Mouse (Mus musculus) neural tube, embryonic 15.5 days (tissue): ENCODE results near the gene Tchh. TPM values are rescaled to one million over a fixed set of nuclear protein-coding genes. Genes with fewer than 3 reads are reported as not detected.
"Not testable (repeated sequence)": the region's sequence is repeated elsewhere in the genome, so short reads cannot be mapped to it uniquely, and the experiment has no call there.

Source experiments
- ATAC-seq: fragments of 200-750 bp; cut with Nextera tagmentation; 2 replicates; pipeline ENCODE4 v1.8.0; 2017; ENCODE audit warnings: mild to moderate bottlenecking, moderate TSS enrichment, moderate library complexity; ENCODE audit not compliant: low FRiP score
- H3K27ac ChIP-seq: fragments of 300-500 bp; sonication (generic); replicated peaks from 2 replicates; pipeline ENCODE4 v1.5.1; 2015; ENCODE audit warnings: mild to moderate bottlenecking, inconsistent platforms
- H3K27me3 ChIP-seq: fragments of 300-500 bp; sonication (generic); replicated peaks from 2 replicates; pipeline ENCODE4 v1.6.1; 2015; ENCODE audit warnings: inconsistent platforms
- H3K36me3 ChIP-seq: fragments of 300-500 bp; sonication (generic); 2 replicates; pipeline ENCODE4 v1.6.1; 2015; ENCODE audit warnings: inconsistent platforms
- H3K4me1 ChIP-seq: fragments of 300-500 bp; sonication (generic); 2 replicates; pipeline ENCODE4 v1.6.1; 2015; ENCODE audit warnings: inconsistent platforms
- H3K4me2 ChIP-seq: fragments of 300-500 bp; sonication (generic); 2 replicates; pipeline ENCODE4 v1.6.1; 2015; ENCODE audit warnings: inconsistent platforms, mild to moderate bottlenecking, moderate library complexity
- H3K4me3 ChIP-seq: fragments of 300-500 bp; sonication (generic); replicated peaks from 2 replicates; pipeline ENCODE4 v1.5.1; 2015; ENCODE audit warnings: mild to moderate bottlenecking, inconsistent platforms
- H3K9ac ChIP-seq: fragments of 300-500 bp; sonication (generic); replicated peaks from 2 replicates; pipeline ENCODE4 v1.6.1; 2015; ENCODE audit warnings: mild to moderate bottlenecking, inconsistent platforms
- H3K9me3 ChIP-seq: fragments of 300-500 bp; sonication (generic); replicated peaks from 2 replicates; pipeline ENCODE4 v1.6.1; 2016; ENCODE audit warnings: inconsistent platforms
- WGBS: fragments of 180-500 bp; shearing (Covaris S2); methylation state at CpG from one replicate; pipeline ENCODE4 v1.1.7; 2015; ENCODE audit warnings: mixed read lengths; 5-methylcytosine and 5-hydroxymethylcytosine counted together
- polyA plus RNA-seq: library from polyadenylated mRNA; unstranded; fragments of >200 nt; fragmentation: Nextera tagmentation; extraction: Ambion mirVana; gene quantifications from 2 replicates; pipeline ENCODE4 v1.2.1, GENCODE M21; 2015

The Tchh gene
- polyA plus RNA-seq, 1 experiment from 2014 or later: 1.3 TPM

DNA sequence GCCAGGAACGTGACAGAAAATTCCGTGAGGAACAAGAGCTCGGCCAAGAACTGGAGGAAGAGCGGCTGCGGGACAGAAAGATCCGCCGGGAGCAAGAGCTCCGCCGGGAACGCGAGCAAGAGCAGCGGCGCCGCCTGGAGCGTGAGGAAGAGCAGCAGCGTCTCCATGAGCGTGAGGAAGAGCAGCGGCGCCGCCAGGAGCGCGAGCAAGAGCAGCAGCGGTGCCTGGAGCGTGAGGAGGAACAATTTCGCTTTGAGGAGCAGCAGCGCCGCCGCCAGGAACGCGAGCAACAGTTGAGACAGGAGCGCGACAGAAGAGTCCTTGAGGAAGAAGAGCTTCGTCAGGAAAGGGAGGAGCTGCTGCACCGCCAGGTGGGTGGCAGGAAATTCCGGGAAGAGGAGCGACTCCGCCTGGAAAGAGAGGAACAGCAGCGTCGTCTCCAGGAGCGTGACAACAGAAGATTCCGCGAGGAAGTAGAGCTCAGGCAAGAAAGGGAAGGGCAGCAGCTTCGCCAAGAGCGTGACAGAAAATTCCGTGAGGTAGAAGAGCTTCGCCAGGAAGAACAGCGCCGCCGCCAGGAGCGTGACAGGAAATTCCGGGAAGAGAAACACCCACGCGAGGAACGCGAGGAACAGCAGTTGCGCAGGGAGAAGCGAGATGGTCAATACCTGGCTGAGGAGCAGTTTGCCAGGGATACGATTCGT, 5.2 kb downstream of the Tchh start:
- peak overlapping the region; percentile 97 for H3K4me2 ChIP-seq
- peaks cover 21% of the 10 kb centered on the region for H3K27me3 ChIP-seq
- H3K27ac ChIP-seq: 0 out of 2 replicates have a peak overlapping the region, but pooled peaks have one; percentile 29
- peak; percentile 71 for ATAC-seq
- H3K9me3 ChIP-seq: no peaks in the 10 kb centered on the region
- H3K4me3 ChIP-seq: peak overlapping the region; percentile 66
- peaks cover 44% of the 10 kb centered on the region for H3K4me1 ChIP-seq
- WGBS: under 1% methylated on average over 59 of the region's 59 CpGs
- peak overlapping the region; percentile 31 for H3K9ac ChIP-seq
- no peaks in the 10 kb centered on the region for H3K36me3 ChIP-seq

DNA sequence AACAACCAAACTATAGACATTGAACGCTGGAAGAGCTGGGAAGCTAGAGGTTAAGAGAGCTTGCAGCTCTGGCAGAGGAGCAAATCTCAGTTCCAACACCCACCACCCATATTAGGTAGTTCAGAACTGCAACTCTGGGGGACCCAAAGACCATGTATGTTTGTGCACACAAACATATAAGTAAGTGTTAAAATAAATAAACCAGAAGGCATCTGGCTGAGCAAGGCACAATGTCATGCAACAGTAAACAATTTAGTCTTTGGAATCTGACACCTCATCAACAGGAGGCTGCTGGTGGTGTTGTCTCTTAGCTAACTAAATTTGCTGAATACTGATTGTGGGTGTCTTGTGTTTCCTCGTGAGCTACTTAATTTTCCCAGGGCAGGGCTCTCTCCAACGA, 24.4 kb downstream of the Tchh start:
- Histone ChIP-seq H3K9me3 (no peaks in the 10 kb centered on the region), H3K27ac (no peak overlapping the region), H3K36me3 (no peaks in the 10 kb centered on the region), H3K4me2 (no peak overlapping the region), H3K27me3 (no peaks in the 10 kb centered on the region), H3K4me3 (no peak overlapping the region), H3K4me1 (no peaks in the 10 kb centered on the region), H3K9ac (no peak overlapping the region)
- ATAC-seq: no peak
- 84% methylated on average over 3 of the region's 3 CpGs for WGBS

DNA sequence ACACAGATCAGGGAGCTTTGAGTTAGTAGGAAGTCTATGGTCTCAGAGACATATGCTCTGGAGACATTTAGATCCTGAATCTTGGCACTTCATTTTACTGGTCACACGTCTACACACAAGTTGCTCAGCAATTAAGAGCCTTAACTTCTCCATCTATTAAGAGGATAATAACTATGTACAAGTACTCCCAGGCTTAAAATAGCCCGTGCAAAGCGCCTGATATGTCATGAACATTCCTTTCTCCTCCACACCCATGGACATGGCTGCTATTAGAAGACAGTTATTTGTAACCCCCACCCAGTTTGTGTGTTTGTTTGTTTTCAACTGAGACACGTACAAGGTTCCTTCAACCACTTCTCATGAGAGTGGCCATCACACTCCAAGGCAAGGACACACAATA, 25.0 kb downstream of the Tchh start:
- no peaks in the 10 kb centered on the region for H3K27me3 ChIP-seq
- no peaks in the 10 kb centered on the region for H3K36me3 ChIP-seq
- 90% methylated on average over 4 of the region's 4 CpGs for WGBS
- H3K4me1 ChIP-seq: no peaks in the 10 kb centered on the region
- no peak overlapping the region for H3K9ac ChIP-seq
- H3K4me2 ChIP-seq: no peak overlapping the region
- H3K9me3 ChIP-seq: no peaks in the 10 kb centered on the region
- no peak overlapping the region for H3K4me3 ChIP-seq
- ATAC-seq: no peak
- no peak overlapping the region for H3K27ac ChIP-seq

DNA sequence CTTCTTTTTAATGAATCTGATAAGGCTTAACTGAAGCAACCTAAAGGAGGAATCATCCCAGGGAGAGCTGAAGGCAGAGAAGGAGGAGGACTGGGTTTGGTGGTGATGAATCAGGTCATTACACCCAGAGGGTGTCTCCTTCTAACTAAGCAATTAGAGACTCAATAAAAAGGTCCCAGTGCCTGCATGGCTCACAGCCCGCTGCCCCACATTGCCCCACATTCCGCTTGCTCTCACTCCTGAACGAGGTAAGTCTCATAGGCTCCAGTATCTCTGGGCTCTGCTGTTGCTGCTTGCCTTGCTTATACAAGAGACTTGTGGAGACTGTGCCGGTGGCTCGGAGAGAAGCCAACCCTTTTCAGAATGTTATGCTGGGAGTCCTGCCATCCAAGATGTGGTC, 26.4 kb downstream of the Tchh start, which contains the start of gene Tchhl1:
Gene Tchhl1 (plus strand): TSS at position 194 of the 400 bp plus-strand sequence.
- ATAC-seq: no peak
- Histone ChIP-seq H3K4me1 (no peaks in the 10 kb centered on the region), H3K4me2 (no peak within 1 kb of the TSS), H3K9me3 (no peaks in the 10 kb centered on the region), H3K27me3 (no peaks in the 10 kb centered on the region), H3K36me3 (no peaks in the 10 kb centered on the region), H3K4me3 (no peak within 1 kb of the TSS), H3K27ac (no peak within 1 kb of the TSS), H3K9ac (no peak within 1 kb of the TSS)
- 35% methylated on average over 5 of the region's 5 CpGs for WGBS

- Histone ChIP-seq H3K4me2 (no peak overlapping the region), H3K4me1 (no peaks in the 10 kb centered on the region), H3K9ac (no peak overlapping the region), H3K27ac (no peak overlapping the region), H3K36me3 (no peaks in the 10 kb centered on the region), H3K9me3 (no peaks in the 10 kb centered on the region), H3K4me3 (no peak overlapping the region), H3K27me3 (no peaks in the 10 kb centered on the region)
- ATAC-seq: no peak
- WGBS: 83% methylated on average over 3 of the region's 3 CpGs
Observed at GRCm38 (mm10) chr3:93469629-93470028, 27.5 kb downstream of the Tchh start.

DNA sequence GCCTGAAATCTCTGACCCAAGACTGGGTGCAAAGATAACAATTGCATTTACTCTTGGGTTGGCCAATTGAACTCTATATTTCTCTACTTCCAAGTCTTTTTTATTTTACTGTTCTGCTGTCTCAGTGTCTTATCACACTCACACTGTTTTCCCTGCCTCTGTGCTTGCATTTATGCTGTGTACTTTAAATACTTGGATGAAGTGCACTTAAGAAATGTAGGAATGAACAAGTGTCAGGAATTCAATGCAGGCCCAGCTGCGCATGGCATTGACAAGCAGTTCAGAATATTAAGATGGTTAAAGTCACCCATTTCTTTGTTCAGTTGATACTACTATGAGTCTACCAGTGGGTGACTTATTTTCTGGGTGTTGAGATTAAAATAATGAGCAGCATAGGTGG, 37.9 kb downstream of the Tchh start:
- no peaks in the 10 kb centered on the region for H3K4me1 ChIP-seq
- no peak overlapping the region for H3K27ac ChIP-seq
- 93% methylated on average over 1 of the region's 1 CpGs for WGBS
- no peak overlapping the region for H3K4me3 ChIP-seq
- no peak overlapping the region for H3K4me2 ChIP-seq
- no peaks in the 10 kb centered on the region for H3K9me3 ChIP-seq
- ATAC-seq: no peak
- no peaks in the 10 kb centered on the region for H3K36me3 ChIP-seq
- H3K9ac ChIP-seq: no peak overlapping the region
- no peaks in the 10 kb centered on the region for H3K27me3 ChIP-seq

DNA sequence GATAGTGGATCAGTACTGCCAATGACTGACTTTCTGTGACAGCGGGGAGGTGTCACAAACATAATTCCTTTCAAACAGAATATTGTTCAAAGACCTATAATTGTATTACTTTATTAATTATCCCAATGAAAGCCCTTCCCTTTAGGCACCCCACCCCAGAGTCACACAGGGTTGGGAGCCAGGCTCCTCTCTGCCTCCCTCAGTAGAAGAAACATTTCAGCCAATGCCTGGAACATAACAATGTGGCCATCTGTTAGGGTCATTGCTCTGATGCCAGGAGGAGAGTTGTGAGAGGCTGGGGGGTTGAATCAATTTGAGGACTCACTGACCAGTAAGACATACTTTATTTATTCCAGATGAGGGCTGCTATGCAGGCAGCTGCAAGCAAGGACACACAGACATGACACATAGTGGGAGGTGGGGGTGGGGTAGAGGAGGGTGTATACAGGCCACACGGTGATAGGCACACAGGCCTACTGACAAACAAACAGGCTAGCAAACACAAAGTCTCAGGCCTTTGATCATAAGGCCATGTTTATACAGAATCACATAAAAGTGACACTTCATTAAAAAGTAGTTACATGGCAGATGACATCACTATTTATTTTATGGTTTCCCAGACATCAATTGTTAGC, 40.0 kb downstream of the Tchh start:
- Histone ChIP-seq H3K4me2 (no peak overlapping the region), H3K4me3 (no peak overlapping the region), H3K9me3 (no peaks in the 10 kb centered on the region), H3K4me1 (no peaks in the 10 kb centered on the region), H3K27ac (no peak overlapping the region), H3K36me3 (no peaks in the 10 kb centered on the region), H3K27me3 (no peaks in the 10 kb centered on the region), H3K9ac (no peak overlapping the region)
- ATAC-seq: no peak
- 88% methylated on average over 2 of the region's 2 CpGs for WGBS

DNA sequence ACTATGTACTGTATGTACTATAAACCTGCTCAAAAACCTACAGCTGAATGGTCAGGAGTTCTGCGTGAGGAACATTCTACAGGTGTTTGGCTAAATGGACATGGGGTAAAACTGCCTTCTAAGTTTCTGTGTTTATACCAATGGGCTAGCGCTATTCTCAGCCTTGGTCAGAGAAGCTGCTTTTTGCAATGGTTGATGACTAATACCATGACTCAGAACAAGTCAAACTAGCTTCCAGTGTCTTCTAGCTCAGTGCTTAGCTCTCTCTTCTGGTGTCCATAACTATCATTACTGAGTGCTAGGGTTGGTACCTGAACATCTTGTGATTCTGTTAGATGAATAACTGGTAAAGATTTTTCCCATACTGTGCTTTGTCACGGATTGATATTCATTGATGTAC, 43.5 kb downstream of the Tchh start:
- Histone ChIP-seq H3K4me2 (no peak overlapping the region), H3K36me3 (no peaks in the 10 kb centered on the region), H3K4me3 (no peak overlapping the region), H3K9ac (no peak overlapping the region), H3K27ac (no peak overlapping the region), H3K27me3 (no peaks in the 10 kb centered on the region), H3K9me3 (no peaks in the 10 kb centered on the region), H3K4me1 (no peaks in the 10 kb centered on the region)
- ATAC-seq: no peak
- WGBS: 91% methylated on average over 3 of the region's 3 CpGs

DNA sequence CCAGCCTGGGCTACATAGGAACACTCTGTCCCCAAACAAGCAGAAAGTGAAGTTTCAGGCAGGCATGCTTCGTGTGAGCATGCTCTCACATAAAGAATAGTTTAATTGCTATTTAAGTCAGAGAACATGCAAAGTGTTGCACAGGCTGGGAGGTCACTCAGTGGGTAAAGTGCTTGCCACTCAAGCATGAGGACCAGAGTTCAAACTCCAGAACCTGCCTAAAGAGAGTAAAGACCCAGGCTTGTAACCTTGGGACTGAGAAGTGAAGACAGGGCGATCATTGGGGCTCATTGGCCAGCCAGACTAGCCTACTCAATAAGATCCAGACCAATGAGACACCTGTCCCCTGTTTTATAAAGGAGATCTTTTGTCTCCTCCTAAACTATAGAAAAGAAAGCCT, 46.4 kb downstream of the Tchh start:
- 95% methylated on average over 2 of the region's 2 CpGs for WGBS

GRCm38 (mm10) chr3:93492176-93492575, 50.0 kb downstream of the Tchh start:
- ATAC-seq: no peak
- Histone ChIP-seq H3K27me3 (no peaks in the 10 kb centered on the region), H3K4me3 (no peak overlapping the region), H3K9ac (no peak overlapping the region), H3K9me3 (no peaks in the 10 kb centered on the region), H3K4me1 (no peaks in the 10 kb centered on the region), H3K27ac (no peak overlapping the region), H3K4me2 (no peak overlapping the region), H3K36me3 (no peaks in the 10 kb centered on the region)
- WGBS: 79% methylated on average over 3 of the region's 3 CpGs

More for the DNA sequence above, 46.4 kb downstream of the Tchh start:
- no peak overlapping the region for H3K27ac ChIP-seq
- no peak overlapping the region for H3K9ac ChIP-seq
- no peak for ATAC-seq
- no peaks in the 10 kb centered on the region for H3K27me3 ChIP-seq
- H3K9me3 ChIP-seq: no peaks in the 10 kb centered on the region
- no peaks in the 10 kb centered on the region for H3K36me3 ChIP-seq
- H3K4me1 ChIP-seq: no peaks in the 10 kb centered on the region
- no peak overlapping the region for H3K4me2 ChIP-seq
- H3K4me3 ChIP-seq: no peak overlapping the region

DNA sequence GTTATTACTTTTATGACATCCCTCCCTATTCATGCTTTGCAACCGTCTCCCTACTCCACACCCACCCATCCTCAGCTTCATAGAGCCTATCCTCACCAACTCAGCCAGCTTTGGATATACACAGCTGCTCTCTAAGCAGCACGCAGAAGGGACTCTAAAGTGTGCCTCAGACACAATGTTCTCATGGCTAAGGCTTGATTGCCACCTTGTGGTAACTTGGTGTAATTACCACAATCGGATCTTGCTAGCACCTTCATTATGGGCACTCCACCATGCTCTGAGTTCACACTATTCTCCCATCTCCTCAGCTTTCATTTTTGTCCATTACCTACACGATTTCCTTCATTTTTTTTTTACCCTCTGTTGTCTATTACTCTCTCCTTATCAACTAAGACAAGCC, 51.9 kb downstream of the Tchh start:
- Histone ChIP-seq H3K4me1 (no peaks in the 10 kb centered on the region), H3K9ac (no peak overlapping the region), H3K9me3 (no peaks in the 10 kb centered on the region), H3K4me3 (no peak overlapping the region), H3K4me2 (no peak overlapping the region), H3K27me3 (no peaks in the 10 kb centered on the region), H3K27ac (no peak overlapping the region), H3K36me3 (no peaks in the 10 kb centered on the region)
- 1% methylated on average over 4 of the region's 4 CpGs for WGBS
- ATAC-seq: peak; percentile 94

- not testable (repeated sequence) for ATAC-seq, H3K27me3 ChIP-seq, H3K4me2 ChIP-seq, H3K9me3 ChIP-seq, H3K36me3 ChIP-seq, H3K4me1 ChIP-seq, H3K9ac ChIP-seq, H3K27ac ChIP-seq, H3K4me3 ChIP-seq
- WGBS: 43% methylated on average over 5 of the region's 5 CpGs
Observed at GRCm38 (mm10) chr3:93494774-93495173, 52.6 kb downstream of the Tchh start.
